Mouse (Mus musculus) C2C12 (cell line): ENCODE results near the gene Crybb3. TPM values are rescaled to one million over a fixed set of nuclear protein-coding genes. Genes with fewer than 3 reads are reported as not detected.

Experiments
- H3K27me3 ChIP-seq: one replicate; pipeline ENCODE4 v1.6.1; 2011; ENCODE audit not compliant: control insufficient read depth, insufficient read depth, insufficient read length
- H3K36me3 ChIP-seq: one replicate; pipeline ENCODE4 v1.6.1; 2011; ENCODE audit not compliant: control insufficient read depth, insufficient read depth
- H3K4me3 ChIP-seq: one replicate; pipeline ENCODE4 v1.5.1; 2011; ENCODE audit warnings: mild to moderate bottlenecking, control low read depth; ENCODE audit not compliant: poor library complexity, insufficient read depth, severe bottlenecking
- H3K79me2 ChIP-seq: one replicate; pipeline ENCODE4 v1.6.1; 2011; ENCODE audit not compliant: control insufficient read depth, insufficient read depth
- H3K79me3 ChIP-seq: one replicate; pipeline ENCODE4 v1.6.1; 2011; ENCODE audit warnings: low read depth, control low read depth
- H3ac ChIP-seq: one replicate; pipeline ENCODE3; 2011; ENCODE audit warnings: low read depth; ENCODE audit not compliant: control insufficient read depth, insufficient read length
- CEBPB ChIP-seq: IDR thresholded peaks from one replicate; pipeline ENCODE4 v1.6.1; 2011; ENCODE audit warnings: low read depth, mild to moderate bottlenecking, control low read depth, moderate library complexity
- CTCF ChIP-seq: IDR thresholded peaks from one replicate; pipeline ENCODE4 v1.5.1; 2011; ENCODE audit not compliant: control insufficient read depth, insufficient read depth, insufficient read length
- FOSL1 ChIP-seq: IDR thresholded peaks from one replicate; pipeline ENCODE4 v1.8.0; 2011; ENCODE audit warnings: mild to moderate bottlenecking, low read length; ENCODE audit not compliant: poor library complexity, insufficient read depth, severe bottlenecking
- MAX ChIP-seq: IDR thresholded peaks from one replicate; pipeline ENCODE4 v1.6.1; 2011; ENCODE audit warnings: mild to moderate bottlenecking, control low read depth
- MYOD1 ChIP-seq: IDR thresholded peaks from one replicate; pipeline ENCODE4 v1.6.1; 2011; ENCODE audit warnings: low read depth; ENCODE audit not compliant: control insufficient read depth, insufficient read length
- MYOG ChIP-seq: IDR thresholded peaks from one replicate; pipeline ENCODE4 v1.6.1; 2011; ENCODE audit not compliant: control insufficient read depth, insufficient read length; ENCODE audit errors: extremely low read depth
- USF1 ChIP-seq: IDR thresholded peaks from one replicate; pipeline ENCODE4 v1.6.1; 2011; ENCODE audit warnings: low read depth, mild to moderate bottlenecking, control low read depth, moderate library complexity
- polyA plus RNA-seq: library from polyadenylated mRNA; unstranded; fragments of >200 nt; fragmentation: generic; extraction: Trizol; gene quantifications from one replicate; pipeline ENCODE4 v1.2.1, GENCODE M21; 2012; ENCODE audit warnings: missing spikeins

Gene Crybb3
- polyA plus RNA-seq, 1 experiment: not detected

- no peaks in the 10 kb centered on the region for H3K79me3 ChIP-seq
- TF ChIP-seq CEBPB: no peak
- no peak for TF ChIP-seq MYOG
- no peak for TF ChIP-seq MYOD1
- no peak for TF ChIP-seq FOSL1
- TF ChIP-seq CTCF: no peak
- TF ChIP-seq USF1: no peak
- no peak overlapping the region for H3K4me3 ChIP-seq
- no peak overlapping the region for H3ac ChIP-seq
- no peaks in the 10 kb centered on the region for H3K36me3 ChIP-seq
- H3K79me2 ChIP-seq: no peaks in the 10 kb centered on the region
- H3K27me3 ChIP-seq: no peaks in the 10 kb centered on the region
These were observed 2.9 kb upstream of the Crybb3 start for GRCm38 (mm10) chr5:113084309-113084708.

GRCm38 (mm10) chr5:113082356-113083168, 1.2 kb upstream of the Crybb3 start:
- no peaks in the 10 kb centered on the region for H3K79me3 ChIP-seq
- H3K4me3 ChIP-seq: no peak overlapping the region
- TF ChIP-seq CTCF (no peak), MYOG (no peak), FOSL1 (no peak), MYOD1 (no peak), USF1 (no peak), MAX (no peak)
- no peaks in the 10 kb centered on the region for H3K36me3 ChIP-seq
- no peaks in the 10 kb centered on the region for H3K79me2 ChIP-seq
- no peaks in the 10 kb centered on the region for H3K27me3 ChIP-seq
- no peak overlapping the region for H3ac ChIP-seq

GRCm38 (mm10) chr5:113081020-113081419, 364 bp downstream of the Crybb3 start:
- TF ChIP-seq USF1 (no peak), MYOD1 (no peak), MYOG (no peak), CTCF (no peak), MAX (no peak), FOSL1 (no peak), CEBPB (no peak)
- Histone ChIP-seq H3K36me3 (no peaks in the 10 kb centered on the region), H3K27me3 (peaks cover 3% of the 10 kb centered on the region), H3K79me3 (no peaks in the 10 kb centered on the region), H3K4me3 (no peak overlapping the region), H3K79me2 (no peaks in the 10 kb centered on the region), H3ac (no peak overlapping the region)

GRCm38 (mm10) chr5:113079783-113080182, 1.6 kb downstream of the Crybb3 start:
- Histone ChIP-seq H3K27me3 (peaks cover 3% of the 10 kb centered on the region), H3K79me3 (no peaks in the 10 kb centered on the region), H3K79me2 (no peaks in the 10 kb centered on the region), H3K4me3 (no peak overlapping the region), H3ac (no peak overlapping the region), H3K36me3 (no peaks in the 10 kb centered on the region)
- no peak for TF ChIP-seq CEBPB
- no peak for TF ChIP-seq MYOG
- TF ChIP-seq CTCF: no peak
- TF ChIP-seq USF1: no peak
- no peak for TF ChIP-seq MYOD1
- TF ChIP-seq MAX: no peak
- no peak for TF ChIP-seq FOSL1

- peaks cover 3% of the 10 kb centered on the region for H3K27me3 ChIP-seq
- H3ac ChIP-seq: no peak overlapping the region
- H3K4me3 ChIP-seq: no peak overlapping the region
- H3K79me2 ChIP-seq: no peaks in the 10 kb centered on the region
- H3K36me3 ChIP-seq: no peaks in the 10 kb centered on the region
- TF ChIP-seq USF1 (no peak), MYOD1 (no peak), CEBPB (no peak), MYOG (no peak), CTCF (no peak), MAX (no peak), FOSL1 (no peak)
- H3K79me3 ChIP-seq: no peaks in the 10 kb centered on the region
These were observed 2.7 kb downstream of the Crybb3 start for GRCm38 (mm10) chr5:113078686-113079085.

GRCm38 (mm10) chr5:113070017-113070416, 11.4 kb downstream of the Crybb3 start, which contains the start of gene Crybb2:
Crybb2 (minus strand) TSS chr5:113070117.
- Histone ChIP-seq H3K79me3 (no peaks in the 10 kb centered on the region), H3ac (no peak within 1 kb of the TSS), H3K4me3 (no peak within 1 kb of the TSS), H3K36me3 (no peaks in the 10 kb centered on the region), H3K79me2 (no peaks in the 10 kb centered on the region), H3K27me3 (peaks cover 17% of the 10 kb centered on the region)
- TF ChIP-seq USF1: no peak
- TF ChIP-seq MYOD1: no peak
- no peak for TF ChIP-seq FOSL1
- no peak for TF ChIP-seq CEBPB
- no peak for TF ChIP-seq MYOG
- no peak for TF ChIP-seq MAX
- no peak for TF ChIP-seq CTCF
